Mouse (Mus musculus) MEL (cell line): ENCODE data around the gene Vps11. TPM values are rescaled to one million over a fixed set of nuclear protein-coding genes. Genes with fewer than 3 reads are reported as not detected.
"Not testable (repeated sequence)": the region's sequence is repeated elsewhere in the genome, so short reads cannot be mapped to it uniquely, and the experiment has no call there.

Experiments
- DNase-seq: peaks from one replicate; pipeline ENCODE4 v3.0.0; 2011; ENCODE audit warnings: low read depth, low spot score
- H3K27ac ChIP-seq: 2 replicates; pipeline ENCODE4 v1.5.1; 2012; ENCODE audit warnings: low read depth, mild to moderate bottlenecking, control low read depth, low read length, moderate library complexity; ENCODE audit not compliant: control insufficient read depth
- H3K27me3 ChIP-seq, 2 experiments: fragments of 150-350 bp in 1 of 2; sonication (generic) in 1 of 2; 2 replicates each; pipeline ENCODE4 v1.6.1; 2012; ENCODE audit warnings: low read length in 2 of 2, mild to moderate bottlenecking in 2 of 2, improper control_type of control experiment in 1 of 2, moderate library complexity in 1 of 2; ENCODE audit not compliant: insufficient read depth in 2 of 2, control insufficient read depth in 1 of 2
- H3K36me3 ChIP-seq, 2 experiments: 2 replicates each; pipeline ENCODE4 v1.6.1; 2012 to 2014; ENCODE audit warnings: low read length in 2 of 2, improper control_type of control experiment in 1 of 2, inconsistent platforms in 1 of 2, mild to moderate bottlenecking in 1 of 2; ENCODE audit not compliant: insufficient read depth in 2 of 2, control insufficient read depth in 1 of 2
- H3K4me1 ChIP-seq, 2 experiments: fragments of 150-350 bp in 1 of 2; sonication (generic) in 1 of 2; 2 replicates each; pipeline ENCODE4 v1.6.1; 2012; ENCODE audit warnings: low read length in 2 of 2, improper control_type of control experiment in 1 of 2, mild to moderate bottlenecking in 1 of 2; ENCODE audit not compliant: insufficient read depth in 2 of 2, control insufficient read depth in 1 of 2
- H3K4me3 ChIP-seq, 2 experiments: fragments of 150-350 bp in 1 of 2; sonication (generic) in 1 of 2; 2 replicates each; pipeline ENCODE4 v1.5.1; 2012; ENCODE audit warnings: low read depth in 2 of 2, low read length in 2 of 2, mild to moderate bottlenecking in 2 of 2, moderate library complexity in 2 of 2, control low read depth in 1 of 2, improper control_type of control experiment in 1 of 2; ENCODE audit not compliant: control insufficient read depth in 1 of 2, insufficient read depth in 1 of 2
- H3K79me2 ChIP-seq: 2 replicates; pipeline ENCODE4 v1.6.1; 2012; ENCODE audit warnings: mild to moderate bottlenecking, low read length, moderate library complexity; ENCODE audit not compliant: control insufficient read depth, poor library complexity, insufficient read depth
- H3K9ac ChIP-seq: 2 replicates; pipeline ENCODE4 v1.6.1; 2012; ENCODE audit warnings: low read depth, mild to moderate bottlenecking, control low read depth, low read length, moderate library complexity; ENCODE audit not compliant: control insufficient read depth, poor library complexity, severe bottlenecking
- H3K9me3 ChIP-seq: fragments of 150-350 bp; sonication (generic); replicated peaks from 2 replicates; pipeline ENCODE4 v1.6.1; 2012; ENCODE audit warnings: mild to moderate bottlenecking, low read length, improper control_type of control experiment, moderate library complexity; ENCODE audit not compliant: insufficient read depth
- BHLHE40 ChIP-seq: IDR thresholded peaks from 2 replicates; pipeline ENCODE4 v1.6.1; 2012; ENCODE audit warnings: low read depth, mild to moderate bottlenecking, inconsistent platforms, low read length, improper control_type of control experiment, borderline replicate concordance
- CTCF ChIP-seq, 3 experiments: IDR thresholded peaks in 2 of 3; conservative IDR thresholded peaks in 1 of 3; 2 replicates each; pipeline ENCODE4 v1.5.1; 2011 to 2012; ENCODE audit warnings: low read length in 3 of 3, low read depth in 2 of 3, mild to moderate bottlenecking in 2 of 3, improper control_type of control experiment in 1 of 3, inconsistent platforms in 1 of 3, mixed read lengths in 1 of 3, moderate library complexity in 1 of 3; ENCODE audit not compliant: control insufficient read depth in 1 of 3, insufficient read depth in 1 of 3, poor library complexity in 1 of 3, severe bottlenecking in 1 of 3
- E2F4 ChIP-seq: IDR thresholded peaks from 2 replicates; pipeline ENCODE4 v1.6.1; 2011; ENCODE audit warnings: low read depth, low read length, improper control_type of control experiment, borderline replicate concordance
- ELF1 ChIP-seq: IDR thresholded peaks from 2 replicates; pipeline ENCODE4 v1.6.1; 2014; ENCODE audit warnings: low read depth, mild to moderate bottlenecking, inconsistent platforms, low read length, improper control_type of control experiment, moderate library complexity
- ETS1 ChIP-seq: IDR thresholded peaks from 2 replicates; pipeline ENCODE4 v1.6.1; 2012; ENCODE audit warnings: low read depth, mild to moderate bottlenecking, inconsistent platforms, low read length, improper control_type of control experiment, moderate library complexity
- GATA1 ChIP-seq: IDR thresholded peaks from 2 replicates; pipeline ENCODE4 v1.6.1; 2011; ENCODE audit warnings: low read depth, low read length, improper control_type of control experiment
- JUND ChIP-seq: IDR thresholded peaks from 2 replicates; pipeline ENCODE4 v1.6.1; 2011; ENCODE audit warnings: low read depth, mild to moderate bottlenecking, improper control_type of control experiment, low read length
- MAFK ChIP-seq: IDR thresholded peaks from 2 replicates; pipeline ENCODE4 v1.6.1; 2011; ENCODE audit warnings: low read depth, mild to moderate bottlenecking, low read length, improper control_type of control experiment, borderline replicate concordance
- MAX ChIP-seq: IDR thresholded peaks from 2 replicates; pipeline ENCODE4 v1.6.1; 2011; ENCODE audit warnings: low read length, improper control_type of control experiment
- MEF2A ChIP-seq: IDR thresholded peaks from 2 replicates; pipeline ENCODE4 v1.6.1; 2014; ENCODE audit warnings: low read depth, mild to moderate bottlenecking, inconsistent platforms, low read length, improper control_type of control experiment; ENCODE audit not compliant: poor library complexity, insufficient replicate concordance, severe bottlenecking; ENCODE audit errors: extremely low read depth
- MXI1 ChIP-seq: IDR thresholded peaks from 2 replicates; pipeline ENCODE4 v1.6.1; 2011; ENCODE audit warnings: mild to moderate bottlenecking, low read depth, low read length, improper control_type of control experiment
- MYB ChIP-seq: IDR thresholded peaks from 2 replicates; pipeline ENCODE4 v1.6.1; 2011; ENCODE audit warnings: mild to moderate bottlenecking, low read depth, low read length, improper control_type of control experiment
- MYC ChIP-seq: IDR thresholded peaks from 2 replicates; pipeline ENCODE4 v1.6.1; 2011; ENCODE audit warnings: low read depth, mild to moderate bottlenecking, low read length, improper control_type of control experiment, moderate library complexity
- NELFE ChIP-seq: IDR thresholded peaks from 2 replicates; pipeline ENCODE4 v1.6.1; 2011; ENCODE audit warnings: low read depth, low read length, improper control_type of control experiment
- POLR2AphosphoS5 ChIP-seq: IDR thresholded peaks from 2 replicates; pipeline ENCODE4 v1.6.1; 2012; ENCODE audit warnings: low read depth, borderline replicate concordance, mild to moderate bottlenecking, inconsistent platforms, low read length, moderate library complexity, mixed read lengths
- RAD21 ChIP-seq: IDR thresholded peaks from 2 replicates; pipeline ENCODE4 v1.6.1; 2011; ENCODE audit warnings: mild to moderate bottlenecking, low read depth, low read length, improper control_type of control experiment
- RCOR1 ChIP-seq: IDR thresholded peaks from 2 replicates; pipeline ENCODE4 v1.6.1; 2012; ENCODE audit warnings: low read depth, mild to moderate bottlenecking, inconsistent platforms, low read length, improper control_type of control experiment
- SMC3 ChIP-seq: IDR thresholded peaks from 2 replicates; pipeline ENCODE4 v1.6.1; 2011; ENCODE audit warnings: low read depth, low read length, improper control_type of control experiment
- TAL1 ChIP-seq: IDR thresholded peaks from 2 replicates; pipeline ENCODE4 v1.6.1; 2012; ENCODE audit warnings: mild to moderate bottlenecking, inconsistent platforms, low read length, moderate library complexity, mixed read lengths
- TBP ChIP-seq: IDR thresholded peaks from 2 replicates; pipeline ENCODE4 v1.8.0; 2011; ENCODE audit warnings: low read depth, low read length, improper control_type of control experiment
- UBTF ChIP-seq: IDR thresholded peaks from 2 replicates; pipeline ENCODE4 v1.6.1; 2012; ENCODE audit warnings: low read depth, mild to moderate bottlenecking, inconsistent platforms, low read length, improper control_type of control experiment, moderate library complexity, borderline replicate concordance; ENCODE audit not compliant: insufficient read depth
- ZC3H11A ChIP-seq: IDR thresholded peaks from 2 replicates; pipeline ENCODE4 v1.6.1; 2012; ENCODE audit warnings: low read depth, mild to moderate bottlenecking, inconsistent platforms, low read length, improper control_type of control experiment
- ZKSCAN1 ChIP-seq: IDR thresholded peaks from 2 replicates; pipeline ENCODE4 v1.6.1; 2012; ENCODE audit warnings: low read depth, mild to moderate bottlenecking, inconsistent platforms, low read length, improper control_type of control experiment, moderate library complexity
- polyA plus RNA-seq, 2 experiments: library from polyadenylated mRNA; stranded (reverse) in 1 of 2; unstranded in 1 of 2; fragments of >175 nt in 1 of 2; fragments of >200 nt in 1 of 2; gene quantifications; 2 replicates each; pipeline versions ENCODE4 v1.2.1 to v1.2.4; 2012; ENCODE audit warnings: low replicate concordance in 2 of 2, low read depth in 1 of 2; ENCODE audit not compliant: insufficient read length in 2 of 2, insufficient read depth in 1 of 2, missing spikeins in 1 of 2
- total RNA-seq: library from RNA; depleted of rRNA; stranded (reverse); fragments of 300-350 nt; gene quantifications from 2 replicates; pipeline ENCODE4 v1.2.3, GENCODE M21; 2012

Gene Vps11
- total and polyA plus RNA-seq, 3 experiments = 18.6 to 27.1 TPM; not detected in 1

DNA sequence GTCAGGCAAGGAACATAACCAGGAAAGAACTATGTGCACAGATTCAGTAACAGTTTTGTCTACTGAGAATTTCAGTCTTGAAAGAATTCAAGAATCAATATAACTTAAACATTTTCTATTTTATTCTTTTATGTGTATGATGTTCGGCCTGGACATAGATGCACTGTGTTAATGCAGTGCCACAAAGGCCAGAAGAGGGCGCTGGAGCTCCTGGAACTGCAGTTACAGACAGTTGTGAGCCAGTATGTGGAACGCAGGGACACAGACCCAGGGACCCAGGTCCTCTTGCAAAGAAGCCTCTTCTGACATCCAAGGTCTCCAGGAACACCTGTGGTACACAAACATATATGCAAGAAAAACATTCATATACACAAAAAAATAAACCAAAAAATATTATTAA, 3.0 kb upstream of the Vps11 start:
- H3K4me1 ChIP-seq = peaks cover 0 to 2% of the 10 kb centered on the region in 2 experiments; a peak in 1 of 4 replicates
- peaks cover 0 to 5% of the 10 kb centered on the region in 2 experiments; a peak in 2 of 4 replicates for H3K36me3 ChIP-seq
- TF ChIP-seq POLR2AphosphoS5 (no peak), GATA1 (no peak), SMC3 (peak; percentile 57), NELFE (no peak), RCOR1 (no peak), MYB (no peak), JUND (no peak), TAL1 (no peak), TBP (no peak), RAD21 (peak; percentile 65), ELF1 (no peak), ZC3H11A (peak; percentile 51), ZKSCAN1 (no peak), UBTF (no peak), E2F4 (no peak), MAX (no peak), BHLHE40 (no peak), MXI1 (no peak), MAFK (no peak), MEF2A (no peak), CTCF (IDR thresholded peaks at IDR 0.05 in 2 of 3, conservative IDR thresholded peaks at IDR 0.05 in 1 of 3; ENCODE audit: control insufficient read depth in 1 of 3, insufficient read depth in 1 of 3, low read depth in 2 of 3, low read length in 3 of 3, poor library complexity in 1 of 3, severe bottlenecking in 1 of 3) (peak; percentile 78 to 85 (median 80)), ETS1 (no peak)
- no peaks in the 10 kb centered on the region for H3K9me3 ChIP-seq
- H3K4me3 ChIP-seq = no peak overlapping the region
- peaks cover 12% of the 10 kb centered on the region for H3K79me2 ChIP-seq
- peak; percentile 80 for DNase-seq
- H3K27ac ChIP-seq = no peak overlapping the region
- H3K27me3 ChIP-seq = no peaks in the 10 kb centered on the region
- H3K9ac ChIP-seq = no peak overlapping the region

DNA sequence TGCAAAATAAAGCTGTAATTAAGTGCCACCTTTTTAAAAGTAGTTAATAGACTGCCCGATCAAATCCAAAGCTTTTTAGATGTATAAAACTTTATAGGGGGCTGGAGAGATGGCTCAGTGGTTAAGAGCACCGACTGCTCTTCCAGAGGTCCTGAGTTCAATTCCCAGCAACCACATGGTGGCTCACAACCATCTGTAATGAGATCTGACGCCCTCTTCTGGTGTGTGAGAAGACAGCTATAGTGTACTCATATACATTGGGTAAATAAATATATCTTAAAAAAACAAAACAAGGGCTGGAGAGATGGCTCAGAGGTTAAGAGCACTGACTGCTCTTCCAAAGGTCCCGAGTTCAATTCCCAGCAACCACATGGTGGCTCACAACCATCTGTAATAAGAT, 461 bp upstream of the Vps11 start:
- Histone ChIP-seq H3K9ac (peak overlapping the region; percentile 51), H3K79me2 (peaks cover 12% of the 10 kb centered on the region)
- H3K4me1 ChIP-seq, H3K36me3 ChIP-seq: not testable (repeated sequence)
- TF ChIP-seq MYC (0 out of 2 replicates have a peak, but pooled peaks have one; percentile 5), SMC3 (0 out of 2 replicates have a peak, but pooled peaks have one; percentile 2)
- TF ChIP-seq, all 39 proteins: peak for 2; not testable (repeated sequence) for 37
- Histone ChIP-seq H3K27ac (peak overlapping the region; percentile 86), H3K4me3 (peak overlapping the region; percentile 11 to 37; a peak in 2 of 4 replicates)
- H3K27me3 ChIP-seq, DNase-seq, H3K9me3 ChIP-seq: not testable (repeated sequence)
